Mouse (Mus musculus) bone marrow, adult 2 months (tissue): ENCODE measurements at regions not wholly inside any gene's neighbourhood (a gene's known extent, or its start where the extent isn't known, plus 50 kb on each side); places are given as distances from the start of the nearest gene placed in this dataset.

Experiments
- H3K27ac ChIP-seq: fragments of 200-500 bp; 2 replicates; pipeline ENCODE4 v1.5.1; 2012; ENCODE audit warnings: low read depth, mild to moderate bottlenecking, control low read depth, inconsistent platforms, low read length; ENCODE audit not compliant: control insufficient read depth, poor library complexity, insufficient read depth
- H3K4me1 ChIP-seq: fragments of 200-500 bp; 2 replicates; pipeline ENCODE4 v1.6.1; 2011; ENCODE audit warnings: low read length; ENCODE audit not compliant: control insufficient read depth, insufficient read depth
- H3K4me3 ChIP-seq: fragments of 200-500 bp; replicated peaks from 2 replicates; pipeline ENCODE3; 2011; ENCODE audit warnings: mild to moderate bottlenecking, low read depth, low read length, control low read depth; ENCODE audit not compliant: control insufficient read depth
- CTCF ChIP-seq: fragments of 200-500 bp; IDR thresholded peaks from 2 replicates; pipeline ENCODE4 v1.5.1; 2011; ENCODE audit warnings: low read length, control low read depth; ENCODE audit not compliant: control insufficient read depth, insufficient read depth
- POLR2A ChIP-seq: fragments of 200-500 bp; IDR thresholded peaks from 2 replicates; pipeline ENCODE4 v1.6.1; 2011; ENCODE audit warnings: low read depth, mild to moderate bottlenecking, control low read depth, low read length, borderline replicate concordance; ENCODE audit not compliant: control insufficient read depth
- WGBS: fragments of 180-500 bp; shearing (Covaris S2); methylation state at CpG from one replicate; pipeline ENCODE4 v1.1.7; 2018; 5-methylcytosine and 5-hydroxymethylcytosine counted together

DNA sequence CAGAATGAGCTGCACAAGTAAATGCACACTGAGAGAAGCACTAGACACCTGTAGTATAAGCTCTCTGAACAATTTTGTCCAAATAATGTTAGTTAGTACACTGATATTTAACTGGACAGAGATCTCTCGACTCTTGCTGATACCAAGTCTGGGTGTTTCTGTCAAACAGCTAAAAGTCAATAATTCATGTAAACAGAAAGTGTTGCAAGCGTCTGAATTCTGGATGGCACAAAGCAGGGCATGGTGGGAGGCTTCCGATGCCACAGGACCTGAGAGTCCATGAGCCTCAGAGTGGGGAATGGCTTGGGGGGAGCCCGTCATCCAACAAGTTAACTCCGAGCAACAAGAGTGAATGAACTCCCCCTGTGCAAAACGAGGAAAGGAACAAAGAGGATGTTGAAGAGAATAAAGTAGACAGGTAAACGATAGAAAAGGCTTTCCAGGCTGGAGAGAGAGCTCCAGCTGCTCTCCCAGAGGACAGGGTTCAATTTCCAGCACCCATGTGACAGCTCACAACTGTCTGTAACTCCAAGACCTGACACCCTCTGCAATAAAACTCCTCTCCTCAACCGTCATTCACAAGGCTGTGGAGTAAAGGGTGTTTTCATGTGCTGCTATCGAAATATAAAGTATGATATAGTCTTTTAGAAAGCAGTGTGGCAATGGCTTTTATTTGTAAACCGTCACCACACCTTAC is 60.4 kb upstream of the Lrig2 start:
- TF ChIP-seq POLR2A = no peak
- TF ChIP-seq CTCF = no peak
- no peak overlapping the region for H3K27ac ChIP-seq

DNA sequence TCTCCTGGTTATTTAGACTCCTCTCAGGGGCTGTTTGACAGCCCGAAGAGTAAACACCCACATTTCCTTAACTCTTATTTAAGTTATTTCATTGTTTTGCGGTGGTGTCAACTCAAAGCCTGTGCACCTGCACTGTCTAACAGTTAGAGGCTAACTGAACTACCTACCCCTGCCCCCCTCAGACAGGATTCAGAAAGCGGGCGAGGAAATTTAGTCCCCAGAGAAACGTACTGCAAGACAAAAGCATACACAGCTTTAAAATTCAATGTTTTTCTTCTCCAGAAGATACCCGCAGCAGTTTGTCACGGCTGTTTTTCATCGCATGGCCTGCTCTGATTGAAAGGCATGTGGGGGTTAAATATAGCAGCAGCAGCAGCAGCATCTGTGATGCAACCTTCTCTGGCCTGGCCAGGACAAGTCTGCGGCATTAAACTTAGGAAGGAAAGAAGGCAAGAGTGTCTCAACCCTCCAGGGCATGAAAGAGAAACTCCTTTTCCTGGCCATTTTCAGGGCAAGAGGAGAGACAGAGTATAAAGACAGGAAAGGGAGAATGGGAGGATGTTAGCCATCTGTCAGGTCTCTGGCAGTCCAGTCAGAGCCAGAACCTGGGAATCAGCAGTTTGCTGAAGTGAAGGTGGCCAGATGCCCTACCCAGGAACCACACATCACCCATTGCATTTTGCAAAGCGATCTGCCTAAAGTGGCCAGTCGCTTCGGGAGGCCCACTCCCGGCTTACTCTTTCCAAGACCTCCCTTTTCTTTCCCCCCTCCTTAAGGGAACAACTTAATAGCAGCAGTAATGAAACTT is 53.9 kb upstream of the Lrig2 start:
- H3K4me1 ChIP-seq = peaks cover 3% of the 10 kb centered on the region
- H3K4me3 ChIP-seq = no peak overlapping the region
- TF ChIP-seq CTCF (no peak), POLR2A (no peak)
- H3K27ac ChIP-seq = peak overlapping the region; percentile 72
- WGBS = 37% methylated on average over 13 of the region's 13 CpGs

More for the DNA sequence above, 60.4 kb upstream of the Lrig2 start:
- Histone ChIP-seq H3K4me3 (no peak overlapping the region), H3K4me1 (no peaks in the 10 kb centered on the region)
- WGBS = 75% methylated on average over 10 of the region's 10 CpGs

DNA sequence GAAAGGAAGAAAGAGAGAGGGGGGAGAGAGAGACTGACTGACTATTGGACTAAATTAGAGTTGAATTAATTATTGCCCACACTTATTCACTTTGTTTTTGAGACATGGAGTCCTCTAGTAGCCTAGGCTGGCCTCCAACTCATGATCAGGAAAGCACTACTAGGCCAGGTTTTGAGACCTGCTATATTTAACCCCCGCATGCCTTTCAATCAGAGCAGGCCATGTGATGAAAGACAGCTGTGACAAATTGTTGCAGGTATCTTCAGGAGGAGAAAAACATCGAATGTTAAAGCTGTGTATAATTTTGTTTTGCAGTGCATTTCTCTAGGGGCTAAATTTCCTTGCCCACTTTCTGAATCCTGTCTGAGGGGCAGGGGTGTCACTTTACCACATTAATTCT is 53.1 kb upstream of the Lrig2 start:
- TF ChIP-seq CTCF (no peak), POLR2A (no peak)
- WGBS = 59% methylated on average over 2 of the region's 2 CpGs
- no peak overlapping the region for H3K4me3 ChIP-seq
- H3K27ac ChIP-seq = peak overlapping the region; percentile 21; the same call in 1 of the 2 replicates
- peaks cover 3% of the 10 kb centered on the region for H3K4me1 ChIP-seq

DNA sequence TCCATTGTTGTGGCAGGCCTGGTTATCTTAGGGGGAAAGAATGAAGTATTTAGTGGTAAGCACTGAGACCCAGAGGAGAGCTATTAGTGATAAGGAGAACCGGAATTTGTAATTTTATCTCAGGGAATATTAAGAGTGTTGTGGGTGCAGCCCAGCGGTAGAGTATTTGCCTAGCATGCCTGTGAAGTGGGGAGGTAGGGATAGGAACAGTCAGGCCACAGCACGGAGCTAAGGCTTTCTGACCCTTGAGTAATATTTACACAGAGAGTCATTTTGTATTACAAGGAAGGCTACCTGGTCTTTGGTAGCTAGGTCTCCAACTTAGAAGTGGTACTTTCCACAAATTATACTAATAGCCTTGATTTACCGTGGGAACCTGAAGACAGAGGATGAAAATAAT is 49.8 kb upstream of the Lrig2 start:
- H3K4me3 ChIP-seq = no peak overlapping the region
- TF ChIP-seq CTCF (no peak), POLR2A (no peak)
- no peak overlapping the region for H3K27ac ChIP-seq
- 72% methylated on average over 4 of the region's 4 CpGs for WGBS
- H3K4me1 ChIP-seq = peaks cover 3% of the 10 kb centered on the region
